Mouse (Mus musculus) cerebellum, adult 2 months (tissue): Measurements from ENCODE around the gene Slc9c1. TPM values are rescaled to one million over a fixed set of nuclear protein-coding genes. Genes with fewer than 3 reads are reported as not detected.
A peak's percentile ranks its signal among the peaks of the same experiment; 100 is the strongest.

ENCODE experiments used
- DNase-seq, 2 experiments: peaks; one replicate each; pipeline ENCODE4 v3.0.0; 2021
- H3K27ac ChIP-seq: fragments of 200-500 bp; 2 replicates; pipeline ENCODE4 v1.5.1; 2012; ENCODE audit warnings: low read length, control low read depth, inconsistent platforms; ENCODE audit not compliant: insufficient read depth
- H3K27me3 ChIP-seq: fragments of 200-500 bp; 2 replicates; pipeline ENCODE4 v1.6.1; 2012; ENCODE audit warnings: inconsistent platforms, mild to moderate bottlenecking, low read length, moderate library complexity; ENCODE audit not compliant: control insufficient read depth, insufficient read depth
- H3K4me1 ChIP-seq: fragments of 200-500 bp; 2 replicates; pipeline ENCODE4 v1.6.1; 2011; ENCODE audit warnings: low read length; ENCODE audit not compliant: control insufficient read depth, insufficient read depth
- H3K4me3 ChIP-seq: fragments of 200-500 bp; replicated peaks from 2 replicates; pipeline ENCODE3; 2011; ENCODE audit warnings: mild to moderate bottlenecking, low read depth, low read length, control low read depth; ENCODE audit not compliant: insufficient read depth
- CTCF ChIP-seq: fragments of 200-500 bp; IDR thresholded peaks from 2 replicates; pipeline ENCODE4 v1.5.1; 2011; ENCODE audit warnings: low read depth, mild to moderate bottlenecking, control low read depth, low read length, moderate library complexity, borderline replicate concordance; ENCODE audit not compliant: insufficient read depth
- POLR2A ChIP-seq: fragments of 200-500 bp; IDR thresholded peaks from 2 replicates; pipeline ENCODE4 v1.6.1; 2011; ENCODE audit warnings: low read length, control low read depth, borderline replicate concordance; ENCODE audit not compliant: insufficient read depth
- WGBS: fragments of 180-500 bp; shearing (Covaris S2); methylation state at CpG from one replicate; pipeline ENCODE4 v1.1.7; 2018; 5-methylcytosine and 5-hydroxymethylcytosine counted together
- polyA plus RNA-seq: library from polyadenylated mRNA; depleted of rRNA; stranded (reverse); fragments of >200 nt; gene quantifications from 2 replicates; pipeline ENCODE4 v1.2.3, GENCODE M21; 2012

Slc9c1 gene
- polyA plus RNA-seq, 1 experiment, result not detected

- no peak for DNase-seq
- 85% methylated on average over 2 of the region's 2 CpGs for WGBS
- H3K4me1 ChIP-seq, result no peaks in the 10 kb centered on the region
- H3K4me3 ChIP-seq, result no peak overlapping the region
- TF ChIP-seq POLR2A (no peak), CTCF (no peak)
- H3K27ac ChIP-seq, result no peak overlapping the region
- no peaks in the 10 kb centered on the region; the same call in 1 of the 2 replicates for H3K27me3 ChIP-seq
These were observed 16.5 kb downstream of the Slc9c1 start for GRCm38 (mm10) chr16:45551579-45551978.

DNA sequence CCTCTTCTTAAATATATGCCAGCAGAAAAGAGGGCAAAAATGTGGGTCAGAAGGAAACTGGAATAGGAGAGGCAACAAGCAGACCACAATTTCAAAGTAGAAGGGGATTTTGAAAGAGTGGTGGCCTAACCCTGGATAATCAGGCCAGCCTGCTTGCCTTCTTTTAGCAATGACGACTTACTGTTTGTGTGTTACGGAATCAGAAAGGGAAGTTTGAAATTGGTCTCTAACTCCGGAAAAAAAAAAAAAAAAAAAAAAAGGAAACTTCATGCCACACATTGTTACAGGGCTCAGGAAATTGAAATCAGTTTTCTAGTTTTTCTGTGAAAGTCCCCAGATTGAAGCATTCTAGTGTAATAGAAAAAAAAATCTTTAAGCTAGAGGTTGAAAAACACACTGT, 26.6 kb downstream of the Slc9c1 start:
- Histone ChIP-seq H3K27me3 (no peaks in the 10 kb centered on the region), H3K4me3 (no peak overlapping the region), H3K4me1 (no peaks in the 10 kb centered on the region), H3K27ac (no peak overlapping the region)
- TF ChIP-seq CTCF (no peak), POLR2A (no peak)
- 69% methylated on average over 3 of the region's 3 CpGs for WGBS
- DNase-seq, result no peak

DNA sequence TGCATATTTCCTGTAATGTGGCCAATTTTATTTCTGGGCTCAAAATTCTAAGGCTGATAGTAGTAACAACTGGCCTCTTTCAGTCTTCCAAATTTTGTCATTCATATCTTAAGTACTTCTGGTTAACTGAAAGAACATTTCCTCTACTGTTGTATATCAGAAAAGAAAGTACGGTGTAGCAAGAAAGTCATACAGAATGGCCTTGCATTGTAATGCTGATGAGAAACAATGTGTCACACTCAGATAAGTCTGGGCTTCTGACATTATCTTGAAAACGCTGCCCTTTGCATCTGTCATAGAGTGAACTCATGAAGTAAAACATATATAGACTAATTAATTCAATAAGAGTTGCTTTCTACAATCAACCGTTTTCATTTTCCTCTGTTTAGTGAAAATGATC, 37.2 kb downstream of the Slc9c1 start:
- no peak for DNase-seq
- Histone ChIP-seq H3K4me1 (no peaks in the 10 kb centered on the region), H3K27me3 (no peaks in the 10 kb centered on the region), H3K4me3 (no peak overlapping the region), H3K27ac (no peak overlapping the region)
- 84% methylated on average over 3 of the region's 3 CpGs for WGBS
- TF ChIP-seq POLR2A (no peak), CTCF (no peak)

DNA sequence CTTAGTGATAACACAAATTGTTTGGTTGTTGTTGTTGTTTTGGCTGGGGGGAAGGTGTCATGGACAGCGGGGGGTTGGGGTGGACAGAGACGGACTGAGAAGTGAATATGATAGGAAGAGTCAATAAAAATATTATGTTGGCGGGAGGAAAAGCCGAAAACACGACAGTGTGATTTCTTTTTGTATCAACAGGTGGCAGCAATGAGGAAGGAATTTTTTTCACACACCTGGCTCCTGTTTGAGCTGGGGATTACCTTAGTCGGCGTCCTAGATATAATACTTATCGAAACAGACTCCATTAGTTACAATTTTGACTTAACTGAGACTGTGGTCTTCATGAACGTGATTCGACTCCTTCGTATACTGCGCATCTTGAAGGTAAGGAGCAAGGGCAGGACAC, 44.8 kb downstream of the Slc9c1 start:
- WGBS, result 69% methylated on average over 12 of the region's 12 CpGs
- no peaks in the 10 kb centered on the region for H3K27me3 ChIP-seq
- DNase-seq, result no peak
- no peak for TF ChIP-seq POLR2A
- no peak for TF ChIP-seq CTCF
- no peak overlapping the region for H3K4me3 ChIP-seq
- H3K4me1 ChIP-seq, result no peaks in the 10 kb centered on the region
- H3K27ac ChIP-seq, result no peak overlapping the region

DNA sequence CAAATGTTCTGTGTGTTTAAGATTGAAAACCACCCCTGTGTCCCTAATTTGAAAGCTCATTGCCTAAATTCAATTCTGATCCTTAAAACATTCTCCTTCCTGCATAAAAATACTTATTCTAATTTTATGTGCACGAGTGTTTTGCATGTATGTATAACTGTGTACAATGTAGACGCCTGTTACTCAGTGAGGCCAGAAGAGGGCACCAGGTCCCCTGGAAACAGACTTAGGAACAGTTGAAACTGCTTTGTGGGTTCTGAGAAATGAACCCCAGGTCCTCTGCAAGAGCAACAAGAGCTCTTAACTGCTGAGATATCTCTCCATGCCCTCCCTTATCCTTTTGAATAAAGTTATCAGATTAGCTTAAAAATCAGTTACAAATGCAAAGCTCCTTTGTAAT, 47.4 kb downstream of the Slc9c1 start:
- Histone ChIP-seq H3K4me3 (no peak overlapping the region), H3K4me1 (no peaks in the 10 kb centered on the region), H3K27ac (no peak overlapping the region), H3K27me3 (no peaks in the 10 kb centered on the region)
- no peak for TF ChIP-seq POLR2A
- peak; percentile 22; the same call in 1 of the 2 replicates for TF ChIP-seq CTCF
- 28% methylated on average over 2 of the region's 2 CpGs for WGBS
- DNase-seq, result no peak

DNA sequence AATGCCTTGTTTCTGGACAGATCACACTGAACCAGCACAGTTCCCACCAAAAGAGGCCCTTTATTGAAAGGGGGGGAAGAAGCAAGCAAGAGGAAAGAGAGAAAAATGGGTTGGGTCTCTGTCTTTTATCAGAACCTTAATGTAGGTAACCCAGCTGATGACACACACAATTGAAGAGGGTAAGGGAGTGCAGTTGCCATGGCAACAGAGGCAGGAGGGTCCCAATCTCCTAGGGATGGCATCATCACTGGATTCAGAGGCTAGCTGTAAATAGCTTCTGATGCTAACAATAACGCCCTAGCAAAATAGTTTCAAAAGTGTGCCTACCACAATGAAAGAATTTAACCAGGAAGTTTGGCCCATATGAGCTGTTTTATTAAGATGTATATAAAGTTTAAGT, 58.5 kb downstream of the Slc9c1 start:
- 47% methylated on average over 1 of the region's 1 CpGs for WGBS
- no peaks in the 10 kb centered on the region for H3K27me3 ChIP-seq
- no peak for DNase-seq
- H3K4me3 ChIP-seq, result no peak overlapping the region
- no peak for TF ChIP-seq POLR2A
- TF ChIP-seq CTCF, result no peak
- H3K4me1 ChIP-seq, result no peaks in the 10 kb centered on the region
- H3K27ac ChIP-seq, result no peak overlapping the region

DNA sequence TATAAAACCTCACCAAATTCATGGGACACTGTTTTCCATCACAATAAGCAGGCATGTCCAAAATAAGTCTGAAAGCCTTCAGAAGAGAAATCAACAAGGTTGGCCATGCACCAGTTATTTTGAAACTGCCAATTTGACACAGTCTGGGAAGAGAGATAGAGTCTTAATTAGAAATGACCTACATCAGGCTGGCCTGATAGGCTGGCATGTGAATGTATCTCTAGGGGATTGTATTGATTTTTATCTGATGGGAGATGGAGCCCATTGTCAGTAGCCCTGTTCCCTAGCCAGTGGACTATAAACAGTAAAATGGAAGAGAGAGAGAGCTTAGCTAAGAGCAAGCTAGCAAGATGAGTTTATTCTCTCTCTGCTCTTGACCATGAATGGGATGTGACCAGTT, 60.4 kb downstream of the Slc9c1 start:
- DNase-seq, result no peak
- TF ChIP-seq POLR2A (no peak), CTCF (no peak)
- no peaks in the 10 kb centered on the region for H3K4me1 ChIP-seq
- H3K27ac ChIP-seq, result no peak overlapping the region
- H3K27me3 ChIP-seq, result no peaks in the 10 kb centered on the region
- H3K4me3 ChIP-seq, result no peak overlapping the region

- Histone ChIP-seq H3K4me1 (no peaks in the 10 kb centered on the region), H3K27me3 (no peaks in the 10 kb centered on the region), H3K27ac (no peak overlapping the region), H3K4me3 (no peak overlapping the region)
- TF ChIP-seq CTCF (peak; percentile 6; the same call in 1 of the 2 replicates), POLR2A (no peak)
- no peak for DNase-seq
- 52% methylated on average over 4 of the region's 4 CpGs for WGBS
These were observed 73.4 kb downstream of the Slc9c1 start for GRCm38 (mm10) chr16:45608481-45608954.

- WGBS, result 79% methylated on average over 3 of the region's 3 CpGs
These were observed 74.2 kb downstream of the Slc9c1 start for GRCm38 (mm10) chr16:45609300-45609699.

More at GRCm38 (mm10) chr16:45609300-45609699, 74.2 kb downstream of the Slc9c1 start:
- no peak for TF ChIP-seq POLR2A
- TF ChIP-seq CTCF, result peak; percentile 13; the same call in 1 of the 2 replicates
- no peaks in the 10 kb centered on the region for H3K4me1 ChIP-seq
- no peak overlapping the region for H3K4me3 ChIP-seq
- no peaks in the 10 kb centered on the region for H3K27me3 ChIP-seq
- no peak overlapping the region for H3K27ac ChIP-seq
- no peak for DNase-seq
